Mouse (Mus musculus) lung, adult 18-20 months (tissue): ENCODE data around the gene Lmntd2.
"Not testable (repeated sequence)": the region's sequence is repeated elsewhere in the genome, so short reads cannot be mapped to it uniquely, and the experiment has no call there.

Source experiments
- DNase-seq, 2 experiments: peaks; one replicate each; pipeline ENCODE4 v3.0.0; 2022; ENCODE audit warnings: mixed read lengths in 2 of 2

The Lmntd2 gene

DNA sequence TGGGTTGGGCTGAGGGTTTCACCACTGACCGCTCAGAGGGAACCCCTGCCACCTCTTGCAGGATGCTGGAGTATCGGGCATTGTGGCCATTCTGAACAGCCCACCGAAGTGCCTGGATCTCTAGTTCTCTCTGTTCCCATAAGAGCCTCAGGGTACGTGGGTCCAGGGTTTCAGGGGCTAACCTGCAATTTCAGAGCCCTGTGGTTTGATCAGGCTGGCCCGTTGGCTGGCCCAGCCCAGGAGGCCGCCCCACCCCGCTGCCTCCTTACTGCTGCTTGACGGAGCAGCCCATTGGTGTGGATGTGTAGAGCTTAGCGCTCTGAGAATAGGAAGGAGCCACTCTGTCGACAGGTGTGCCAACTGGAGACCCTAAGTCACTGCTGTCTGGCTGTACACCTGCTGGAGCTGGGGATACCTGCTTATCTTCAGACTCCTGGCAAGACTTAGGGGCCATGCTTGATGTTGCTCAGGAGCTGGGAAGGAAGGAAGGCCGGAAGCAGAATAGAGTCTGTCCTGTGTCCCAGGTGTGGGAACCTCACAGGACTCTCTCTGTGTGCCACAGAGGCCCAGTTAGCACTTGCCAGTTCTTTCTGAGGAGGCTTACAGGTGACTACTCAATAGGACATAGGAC is at the start of gene Lmntd2:
Gene Lmntd2 (minus strand): TSS at position 476 of the 631 bp plus-strand sequence.
- DNase-seq = no peak

DNA sequence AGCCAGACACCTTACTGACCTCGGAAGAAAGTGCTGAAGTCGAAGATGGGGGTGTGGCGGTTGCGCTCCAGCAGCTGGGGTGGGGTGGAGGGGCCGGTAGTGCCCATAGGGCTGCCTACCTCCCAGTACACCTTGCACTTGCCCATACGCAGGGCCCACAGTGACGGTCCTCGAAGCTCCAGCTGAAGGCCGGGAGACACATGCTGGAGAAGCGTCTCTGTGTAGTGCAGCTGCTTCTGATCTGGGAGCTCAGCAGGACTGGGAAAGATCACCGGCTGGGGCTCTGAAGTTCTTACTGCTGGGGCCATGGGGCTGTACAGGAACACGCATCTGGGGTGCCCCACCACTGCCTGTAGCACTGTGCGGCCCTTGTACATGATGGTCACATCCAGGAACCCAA is 49.8 kb upstream of the Lmntd2 start:
- DNase-seq = no peak

DNA sequence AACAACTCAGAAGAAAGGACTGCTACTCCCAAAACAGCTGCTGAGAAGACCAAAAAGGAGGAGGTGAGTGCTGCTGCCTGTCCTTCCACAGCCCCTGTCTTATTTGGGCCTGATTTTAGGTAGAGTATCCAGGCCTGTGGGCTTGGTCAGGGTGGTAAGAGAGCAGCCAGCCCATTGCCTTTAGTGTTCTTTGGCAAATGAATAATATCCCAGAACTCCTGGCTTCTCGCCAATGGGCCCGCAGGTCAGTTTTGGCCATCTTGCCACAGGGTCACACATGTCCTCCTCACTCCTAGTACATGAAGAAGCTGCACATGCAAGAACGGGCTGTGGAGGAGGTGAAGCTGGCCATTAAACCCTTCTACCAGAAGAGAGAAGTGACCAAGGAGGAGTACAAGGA is 47.6 kb upstream of the Lmntd2 start:
- no peak for DNase-seq

DNA sequence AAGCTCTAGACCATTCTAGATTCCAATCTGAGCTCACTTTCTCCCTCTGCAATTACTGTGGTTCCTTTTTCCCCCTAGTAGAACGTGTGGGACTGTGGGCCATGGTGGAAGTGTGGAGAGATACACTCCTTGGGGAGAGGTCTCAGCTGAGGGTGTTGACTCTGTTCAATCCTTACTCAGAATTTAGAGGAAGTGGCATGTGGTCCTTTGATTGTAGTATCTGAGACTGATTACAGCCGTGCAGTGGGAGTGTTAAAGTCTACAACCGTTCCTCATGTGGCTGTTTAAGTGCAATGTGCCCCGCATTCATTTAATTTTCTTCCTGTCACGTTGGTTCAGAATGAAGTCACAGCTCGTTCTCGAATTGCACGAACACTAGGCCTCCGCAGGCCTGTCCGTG is 42.3 kb upstream of the Lmntd2 start:
- no peak for DNase-seq

DNA sequence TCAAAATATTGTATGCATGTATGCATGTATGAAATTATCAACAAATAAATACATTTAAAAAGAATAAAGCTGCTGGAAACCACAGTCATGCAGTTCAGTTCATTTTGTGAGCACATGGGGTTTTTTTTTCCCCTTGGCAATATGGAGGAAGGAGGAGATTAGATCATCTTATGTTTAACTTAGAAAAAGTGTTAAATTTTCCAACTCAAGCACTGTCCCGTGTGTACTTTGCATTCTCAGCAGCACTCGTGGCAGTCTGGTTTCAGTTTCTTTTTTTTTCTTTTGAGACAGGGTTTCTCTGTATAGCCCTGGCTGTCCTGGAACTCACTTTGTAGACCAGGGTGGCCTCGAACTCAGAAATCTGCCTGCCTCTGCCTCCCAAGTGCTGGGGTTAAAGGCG is 36.6 kb upstream of the Lmntd2 start:
- not testable (repeated sequence) for DNase-seq

DNA sequence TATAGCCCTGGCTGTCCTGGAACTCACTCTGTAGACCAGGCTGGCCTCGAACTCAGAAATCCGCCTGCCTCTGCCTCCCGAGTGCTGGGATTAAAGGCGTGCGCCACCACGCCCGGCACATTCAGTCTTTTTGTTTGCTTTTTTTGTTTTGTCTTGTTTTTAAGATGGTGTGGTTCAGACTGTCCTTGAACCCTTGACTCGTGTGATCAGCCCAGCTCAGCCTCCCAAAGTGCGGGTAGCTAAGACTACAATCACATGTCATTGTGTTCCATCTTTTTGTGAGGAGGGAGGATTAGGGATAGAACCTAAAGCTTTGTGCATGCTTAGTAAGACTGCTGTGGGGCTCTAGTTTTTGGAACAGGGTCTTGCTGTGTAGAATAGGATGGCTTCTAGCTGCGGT is 17.7 kb upstream of the Lmntd2 start:
- no peak for DNase-seq

DNA sequence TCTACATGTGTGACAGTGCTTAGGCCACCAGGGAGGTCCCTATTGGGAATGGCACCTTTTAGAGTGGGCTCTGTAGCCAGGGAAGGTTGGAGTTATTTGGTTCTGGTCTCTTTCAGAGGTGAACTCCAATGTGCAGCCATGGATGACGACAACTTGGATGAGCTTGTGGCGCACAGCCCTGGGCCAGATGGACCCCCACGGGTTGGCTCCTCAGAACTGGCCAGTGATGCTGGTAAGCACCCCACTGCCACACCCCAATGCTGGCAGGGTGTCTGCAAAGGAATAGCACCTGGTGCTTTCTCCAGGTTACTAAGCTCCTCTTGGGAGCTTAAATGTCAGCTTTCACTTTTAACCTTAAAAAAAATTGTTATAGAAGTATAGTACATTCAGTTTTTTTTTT is 17.2 kb upstream of the Lmntd2 start:
- no peak for DNase-seq

DNA sequence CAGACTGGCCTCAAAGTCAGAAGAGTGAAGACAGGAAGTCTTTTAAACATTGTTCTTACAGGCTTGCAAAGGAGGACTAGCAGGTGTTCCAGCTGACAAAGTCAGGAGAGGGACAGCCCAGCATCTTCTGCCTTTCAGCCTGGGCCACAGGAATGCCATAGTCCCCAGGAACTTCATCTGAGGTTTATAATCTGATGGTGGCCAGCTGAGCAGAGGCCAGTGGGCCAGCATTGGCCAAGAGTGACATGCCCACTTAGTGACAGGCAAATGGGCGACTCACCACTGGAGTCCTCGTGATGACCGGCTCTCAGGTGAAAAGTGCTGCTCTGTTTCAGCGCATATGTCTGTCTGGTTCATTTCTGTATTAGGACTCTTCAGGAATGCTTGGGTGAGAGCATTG is 16.7 kb upstream of the Lmntd2 start:
- no peak for DNase-seq

DNA sequence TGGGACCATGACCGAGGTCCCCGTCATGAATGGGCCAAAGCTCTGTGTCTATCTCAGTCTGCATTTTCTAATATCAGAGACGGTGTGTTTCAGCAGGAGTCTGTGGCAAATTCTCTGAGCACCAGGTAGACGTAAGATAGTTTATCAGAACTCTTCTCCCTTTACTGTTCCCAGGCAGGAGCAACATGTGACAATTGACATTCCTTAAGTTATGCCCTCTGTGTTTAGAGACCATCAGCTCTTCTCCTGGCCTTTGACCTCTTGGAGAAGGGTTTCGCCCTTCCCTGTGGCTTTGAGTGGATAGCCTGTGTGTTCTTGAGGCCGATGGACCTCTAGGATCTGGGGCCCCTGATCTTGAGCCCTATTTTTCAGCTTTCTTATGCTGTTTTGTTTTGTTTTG is 15.8 kb upstream of the Lmntd2 start:
- DNase-seq = no peak

DNA sequence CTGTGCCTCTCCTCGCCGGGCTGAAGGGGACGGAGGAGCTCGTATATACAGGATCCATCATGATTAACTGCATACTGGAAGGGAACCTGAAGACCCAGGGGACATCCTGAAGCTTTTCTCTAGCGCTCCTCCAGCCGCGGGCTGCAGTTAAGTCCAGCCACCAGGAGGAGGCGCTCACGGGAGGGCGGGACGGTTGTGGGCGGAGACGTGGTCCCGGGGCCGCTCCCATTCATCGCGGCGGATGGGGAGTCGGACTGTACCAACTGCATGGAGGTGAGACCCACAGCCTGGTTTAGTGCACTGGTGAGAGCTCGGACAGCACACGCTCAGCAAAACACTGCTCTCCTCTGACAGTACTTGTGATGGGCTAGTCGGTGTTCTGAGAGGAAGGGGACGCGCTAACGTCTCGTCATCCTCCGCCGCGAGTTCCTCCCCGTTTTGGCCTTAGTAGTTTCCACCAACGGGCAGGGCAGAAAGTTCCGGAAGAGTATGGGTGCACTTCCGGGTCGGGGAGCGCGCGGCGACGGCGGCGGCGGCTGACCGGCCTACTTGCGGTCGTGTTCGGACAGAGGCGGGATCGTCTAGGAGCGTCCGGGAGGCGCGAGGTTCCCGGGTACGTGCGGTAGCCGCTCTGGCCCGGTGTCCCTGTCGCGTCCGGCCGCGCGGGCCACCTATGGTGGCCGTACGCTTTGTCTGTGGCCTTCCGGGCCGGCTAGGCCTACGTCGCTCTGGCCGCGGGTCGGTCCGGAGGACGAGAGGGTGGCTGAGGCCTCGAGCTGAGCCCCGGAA is 14.6 kb upstream of the Lmntd2 start, which contains the start of gene Phrf1:
Gene Phrf1 (plus strand): TSS at position 506 of the 789 bp plus-strand sequence.
- DNase-seq = peak; percentile 87 to 88

DNA sequence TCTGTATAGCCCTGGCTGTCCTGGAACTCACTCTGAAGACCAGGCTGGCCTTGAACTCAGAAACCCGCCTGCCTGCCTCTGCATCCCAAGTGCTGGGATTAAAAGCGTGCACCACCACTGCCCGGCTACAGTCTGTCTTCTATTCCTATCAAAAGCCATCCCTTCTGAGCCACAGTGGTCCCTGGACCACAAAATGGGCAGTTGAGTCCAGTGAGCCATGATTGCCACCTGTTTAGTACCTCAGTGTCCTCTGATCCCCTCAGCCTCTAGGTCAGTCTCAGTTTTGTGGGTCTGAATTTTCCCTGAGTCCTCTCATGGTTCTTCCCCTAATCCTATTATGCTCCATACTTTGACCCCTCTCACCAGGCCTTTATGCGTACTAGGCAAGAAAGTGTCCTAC is 13.9 kb upstream of the Lmntd2 start:
- DNase-seq = no peak

DNA sequence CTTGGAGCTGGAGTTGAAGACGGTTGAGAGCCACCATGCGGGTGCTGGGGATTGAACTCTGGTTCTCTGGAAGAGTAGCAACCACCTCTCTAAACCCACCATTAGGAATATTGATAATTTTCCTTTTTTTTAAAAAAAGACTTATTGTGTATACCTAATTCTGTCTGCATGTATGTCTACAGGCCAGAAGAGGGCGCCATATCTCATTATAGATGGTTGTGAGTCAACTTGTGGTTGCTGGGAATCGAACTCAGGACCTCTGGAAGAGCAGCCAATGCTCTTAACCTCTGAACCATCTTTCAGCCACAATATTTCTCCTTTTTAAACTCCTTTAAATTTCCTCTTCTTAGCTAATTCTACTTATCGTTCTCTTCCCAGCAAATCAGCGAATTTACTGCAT is 12.7 kb upstream of the Lmntd2 start:
- DNase-seq = no peak

DNA sequence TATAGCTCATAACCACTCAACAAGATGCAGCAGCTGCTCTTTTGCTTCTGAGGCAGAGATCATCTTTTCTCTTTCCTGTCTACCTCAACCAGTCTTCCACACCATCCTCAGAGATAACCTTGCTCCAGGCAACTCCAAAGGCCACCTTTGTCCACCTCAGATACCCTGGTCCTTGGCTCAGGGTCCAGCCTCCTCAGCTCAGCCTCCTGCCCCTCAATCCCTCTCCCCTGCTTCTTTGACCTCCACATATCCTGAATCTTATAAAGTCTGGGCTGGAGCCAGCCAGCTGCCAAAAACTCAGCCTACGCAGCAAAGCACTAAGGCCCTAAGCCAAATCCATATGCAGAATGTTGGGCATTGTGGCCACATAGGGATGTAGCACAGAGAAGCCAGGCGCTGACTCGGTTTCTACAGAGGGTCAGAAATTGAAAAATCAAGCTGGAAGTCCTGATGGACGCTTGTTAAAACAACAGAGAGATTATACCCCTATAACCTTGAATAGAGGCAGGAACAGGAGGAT is 8.9 kb upstream of the Lmntd2 start:
- DNase-seq = no peak

DNA sequence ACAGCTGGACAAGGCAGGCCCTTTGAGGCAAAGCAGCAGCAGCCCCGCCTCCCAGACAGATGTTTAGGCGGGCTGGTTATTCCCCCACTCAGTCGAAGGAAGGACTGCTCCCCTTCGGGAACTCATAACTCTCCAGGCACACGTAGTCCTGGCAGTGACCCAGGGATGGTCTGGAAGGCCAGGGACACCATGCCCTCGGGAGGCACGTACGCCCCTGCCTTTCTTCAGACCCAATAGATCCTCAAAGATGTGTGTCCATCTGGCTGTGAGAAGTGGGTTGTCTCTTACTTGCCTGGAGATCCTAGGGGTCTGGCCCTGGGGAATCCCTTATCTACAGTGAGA is 8.2 kb upstream of the Lmntd2 start:
- DNase-seq = no peak

DNA sequence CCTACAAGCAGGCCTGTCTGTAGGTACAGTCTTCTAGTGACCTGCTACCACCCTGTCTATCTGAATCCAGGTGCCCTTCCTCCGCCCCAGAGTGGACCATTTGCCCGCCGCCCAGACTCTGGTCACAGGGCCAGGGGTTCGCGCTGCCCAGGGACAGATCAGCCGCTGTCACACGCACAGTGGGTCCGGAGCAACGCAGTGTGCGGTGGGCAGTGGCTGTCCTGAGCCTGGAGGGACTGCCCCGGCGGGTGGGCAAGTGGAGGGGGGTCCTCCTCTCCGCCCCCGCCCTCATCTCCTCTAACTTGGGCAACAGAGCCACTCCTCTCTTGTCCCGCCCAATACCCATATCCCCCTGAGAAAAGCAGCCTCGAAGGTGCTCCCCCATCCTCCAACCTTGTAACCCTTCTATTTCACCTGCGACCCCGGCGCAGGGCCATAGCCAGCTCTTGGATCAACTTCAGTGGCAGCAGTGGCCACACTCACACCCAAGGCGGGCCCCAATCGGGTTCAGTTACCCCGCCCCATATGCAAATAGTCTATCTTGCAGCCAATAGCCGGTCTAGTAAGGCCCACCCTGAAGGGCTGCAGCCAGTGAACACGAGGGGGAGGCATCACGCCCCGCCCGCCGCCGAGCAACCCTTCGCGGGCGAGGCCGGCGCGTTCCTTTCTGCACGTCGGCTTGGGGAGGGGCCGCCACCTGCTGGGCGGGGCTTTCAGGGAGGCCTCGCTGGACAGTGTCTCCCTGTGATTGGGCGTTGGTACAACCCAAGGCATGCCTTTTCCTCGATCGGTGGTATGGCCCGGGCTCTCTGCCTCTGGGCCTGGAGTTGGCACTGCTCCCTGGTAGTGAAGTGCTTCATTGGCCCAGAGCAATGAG is 7.6 kb upstream of the Lmntd2 start:
- peak; percentile 98 to 99 for DNase-seq

DNA sequence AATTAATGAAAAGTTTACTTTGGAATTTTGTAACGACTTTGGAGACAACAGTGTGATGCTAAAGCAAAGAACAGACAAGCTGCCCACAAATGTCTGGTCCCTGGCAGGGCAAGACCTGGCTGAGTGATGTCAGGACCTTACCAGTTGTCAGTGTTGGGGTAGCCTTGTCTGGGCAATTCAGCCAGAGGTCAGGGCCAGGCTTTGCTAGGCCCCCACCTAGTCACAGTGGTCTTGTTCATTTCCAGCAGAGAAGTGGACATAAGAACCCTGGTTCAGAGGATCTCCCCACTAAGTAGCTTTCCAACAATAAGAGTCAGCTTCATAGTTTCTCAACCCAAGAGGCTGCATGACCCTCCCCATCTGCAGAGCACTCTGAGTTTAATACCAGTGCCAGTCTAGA is 6.5 kb upstream of the Lmntd2 start:
- no peak for DNase-seq

DNA sequence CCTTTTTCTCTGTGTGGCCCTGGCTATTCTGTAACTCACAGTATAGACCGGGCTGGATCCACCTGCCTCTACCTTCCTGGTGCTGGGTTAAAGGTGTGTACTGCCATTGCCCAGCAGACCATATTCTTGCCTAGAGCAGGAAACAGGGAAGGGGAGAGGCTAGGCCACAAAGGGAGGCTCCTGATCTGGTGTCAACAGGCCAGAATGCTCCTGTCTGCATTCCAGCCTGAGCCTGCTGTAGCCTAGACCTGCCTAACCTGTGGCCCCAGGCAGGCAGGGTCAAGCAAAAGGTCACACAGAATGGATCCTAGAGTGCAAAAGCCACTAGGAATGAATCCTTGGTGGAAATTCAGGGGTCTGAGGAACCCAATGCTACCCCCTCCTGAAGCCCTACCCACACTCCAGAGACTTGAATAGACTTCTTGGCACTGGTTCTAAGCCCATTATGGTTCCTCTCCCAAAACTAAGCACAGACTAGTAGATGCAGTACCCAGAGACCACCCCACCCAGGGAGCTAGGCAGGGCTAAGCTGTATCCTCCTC is 5.7 kb upstream of the Lmntd2 start:
- DNase-seq = no peak

DNA sequence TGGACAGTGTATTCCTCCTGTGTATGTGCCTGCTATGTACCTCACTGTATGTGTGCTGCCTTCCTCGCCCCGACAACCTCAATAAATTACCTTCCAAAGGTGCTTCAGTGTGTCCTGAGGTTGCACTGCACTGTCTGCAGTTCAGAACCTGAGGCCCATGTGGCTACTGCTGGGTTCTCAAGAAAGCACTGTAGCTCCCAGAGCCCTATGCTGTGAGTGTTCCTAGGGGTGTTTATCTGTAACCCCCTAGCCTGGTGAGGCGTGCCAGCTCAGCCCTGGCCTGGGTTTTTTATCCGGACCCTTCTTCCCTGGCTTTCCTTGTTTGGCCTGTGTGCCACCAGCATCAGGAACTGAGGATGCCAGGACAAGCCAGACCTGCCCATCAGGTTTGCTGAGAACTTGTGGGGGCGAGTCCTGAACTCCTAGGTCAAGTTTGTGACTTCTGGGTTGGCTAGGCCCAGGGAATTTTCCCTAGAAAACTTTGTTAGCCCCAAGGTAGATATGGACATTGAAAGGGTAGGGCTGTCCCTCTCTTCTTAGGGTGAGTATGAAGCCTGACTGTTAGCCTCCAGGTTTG is 4.8 kb upstream of the Lmntd2 start:
- peak; percentile 43 to 65 for DNase-seq

DNA sequence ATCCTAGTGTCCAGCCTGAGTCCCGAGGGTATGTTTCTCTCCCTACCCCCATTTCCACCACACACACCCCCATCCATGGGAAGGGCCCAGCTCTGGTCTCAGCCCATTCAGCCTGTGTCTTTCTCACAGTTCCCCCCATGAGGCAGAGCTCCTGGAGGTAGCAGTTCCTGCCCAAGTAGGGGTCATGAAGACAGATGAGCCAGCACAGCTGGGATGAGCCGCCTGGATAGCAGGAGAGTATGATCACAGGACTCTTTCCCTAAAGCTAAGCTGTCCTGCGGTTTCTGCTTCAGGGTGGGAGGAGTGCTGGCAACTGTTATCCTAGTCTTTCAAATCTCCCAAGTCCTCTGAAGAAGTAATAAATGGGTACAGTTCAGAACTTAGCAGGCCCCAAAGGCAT is 4.3 kb upstream of the Lmntd2 start:
- DNase-seq = no peak

DNA sequence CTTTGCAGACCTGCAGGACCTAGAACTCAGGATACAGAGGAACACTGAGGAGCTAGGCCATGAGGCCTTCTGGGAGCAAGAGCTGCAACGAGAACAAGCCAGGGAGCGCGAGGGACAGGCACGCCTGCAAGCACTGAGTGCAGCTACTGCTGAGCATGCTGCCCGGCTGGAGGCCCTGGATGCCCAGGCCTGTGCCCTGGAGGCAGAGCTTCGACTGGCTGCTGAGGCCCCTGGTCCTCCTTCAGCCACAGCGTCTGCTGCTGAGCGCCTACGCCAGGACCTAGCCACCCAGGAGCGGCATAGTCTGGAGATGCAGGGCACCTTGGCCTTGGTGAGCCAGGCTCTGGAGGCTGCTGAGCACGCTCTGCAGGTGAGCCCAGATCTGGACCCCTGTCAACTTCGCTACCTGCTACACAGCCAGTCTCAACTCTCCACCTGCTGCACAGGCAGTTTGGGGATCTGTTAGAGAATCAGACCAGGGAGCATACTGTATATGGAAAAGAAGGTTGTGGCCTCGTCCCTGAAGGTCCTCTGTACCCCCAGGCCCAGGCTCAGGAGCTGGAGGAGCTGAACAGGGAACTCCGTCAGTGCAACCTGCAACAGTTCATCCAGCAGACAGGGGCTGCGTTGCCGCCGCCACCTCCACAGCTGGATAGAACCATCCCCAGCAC is 3.6 kb upstream of the Lmntd2 start:
- no peak for DNase-seq

DNA sequence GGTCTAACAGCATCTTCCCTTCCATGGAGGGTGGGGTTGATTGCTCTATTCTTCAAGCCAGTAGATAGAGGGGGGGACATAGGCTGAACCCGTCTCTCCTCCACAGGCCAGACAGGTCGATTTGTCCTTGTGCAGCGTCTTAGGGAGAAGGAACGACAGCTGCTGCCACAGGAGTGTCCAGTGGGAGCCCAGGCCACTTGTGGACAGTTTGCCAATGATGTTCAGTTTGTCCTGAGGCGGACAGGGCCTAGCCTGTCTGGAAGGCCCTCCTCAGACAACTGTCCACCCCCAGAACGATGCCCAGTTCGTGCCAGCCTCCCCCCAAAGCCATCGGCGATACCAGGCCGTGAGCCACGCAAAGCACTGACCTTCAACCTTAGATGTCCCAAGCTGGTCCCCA is 3.0 kb upstream of the Lmntd2 start:
- DNase-seq = no peak
